Mouse (Mus musculus): Measurements from ENCODE around the gene Gm3633.
"Not testable (repeated sequence)": the region's sequence is repeated elsewhere in the genome, so short reads cannot be mapped to it uniquely, and the experiment has no call there.

The Gm3633 gene

DNA sequence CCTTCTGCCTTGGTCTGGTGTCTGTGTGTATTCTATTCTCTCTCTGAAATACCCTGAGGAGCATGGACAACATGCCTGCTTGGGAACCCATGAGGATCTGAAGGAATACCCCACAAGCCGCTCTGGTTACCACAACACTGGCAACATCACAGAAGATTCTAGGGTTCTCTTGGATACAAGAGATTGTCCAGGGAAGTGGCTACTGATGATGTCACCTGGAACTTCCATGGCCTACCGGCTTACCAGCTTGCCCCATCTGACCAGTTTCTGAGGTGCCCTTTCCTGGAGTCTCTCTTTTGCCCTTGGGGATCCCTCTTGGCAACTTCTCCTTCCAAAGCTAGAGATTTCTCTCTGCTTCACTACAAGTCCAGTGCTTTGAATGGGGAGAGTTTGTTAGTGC lies at the start of gene Gm3633:
Gm3633 (minus strand) TSS at position 101 of the 400 bp plus-strand sequence.
- DNase-seq = not testable (repeated sequence)

- DNase-seq = not testable (repeated sequence)
Measured at GRCm38 (mm10) chr14:42655638-42656037, 13.9 kb upstream of the Gm3633 start, which contains the start of gene Gm10378. Gm10378 (plus strand) TSS chr14:42655938.

DNA sequence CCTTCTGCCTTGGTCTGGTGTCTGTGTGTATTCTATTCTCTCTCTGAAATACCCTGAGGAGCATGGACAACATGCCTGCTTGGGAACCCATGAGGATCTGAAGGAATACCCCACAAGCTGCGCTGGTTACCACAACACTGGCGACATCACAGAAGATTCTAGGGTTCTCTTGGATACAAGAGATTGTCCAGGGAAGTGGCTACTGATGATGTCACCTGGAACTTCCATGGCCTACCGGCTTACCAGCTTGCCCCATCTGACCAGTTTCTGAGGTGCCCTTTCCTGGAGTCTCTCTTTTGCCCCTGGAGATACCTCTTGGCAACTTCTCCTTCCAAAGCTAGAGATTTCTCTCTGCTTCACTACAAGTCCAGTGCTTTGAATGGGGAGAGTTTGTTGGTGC lies 41.9 kb downstream of the Gm3633 start, which contains the start of gene Gm17124:
Gm17124 (minus strand) TSS at position 101 of the 400 bp plus-strand sequence.
- DNase-seq = not testable (repeated sequence)
